Mouse (Mus musculus): ENCODE measurements around the gene Fosb. TPM values are rescaled to one million over a fixed set of nuclear protein-coding genes. Genes with fewer than 3 reads are reported as not detected.
A peak's percentile ranks its signal among the peaks of the same experiment; 100 is the strongest.

Fosb gene
- total and polyA plus RNA-seq, 2 experiments from 2014 or later, result 0.11 to 0.38 TPM

DNA sequence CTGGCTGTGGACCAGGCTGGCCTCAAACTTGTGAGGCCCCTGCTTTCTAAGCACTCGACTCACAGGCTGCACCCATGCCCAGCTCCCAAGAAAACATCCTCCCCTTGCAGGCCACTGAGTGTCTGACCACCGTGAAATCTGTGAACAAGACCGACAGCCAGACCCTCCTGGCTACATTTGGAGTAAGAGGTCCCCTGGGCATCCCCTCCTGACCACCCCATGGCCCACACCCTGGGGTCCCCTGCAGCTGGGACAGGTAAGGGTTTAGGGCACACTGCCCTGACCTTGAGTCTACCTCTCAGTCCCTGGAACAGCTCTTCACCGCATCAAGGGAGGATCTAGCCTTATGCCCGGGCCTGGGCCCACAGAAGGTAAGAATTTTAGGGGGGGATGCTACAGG is 45.1 kb upstream of the Fosb start:
- WGBS, result 85% methylated on average over 5 of the region's 5 CpGs

DNA sequence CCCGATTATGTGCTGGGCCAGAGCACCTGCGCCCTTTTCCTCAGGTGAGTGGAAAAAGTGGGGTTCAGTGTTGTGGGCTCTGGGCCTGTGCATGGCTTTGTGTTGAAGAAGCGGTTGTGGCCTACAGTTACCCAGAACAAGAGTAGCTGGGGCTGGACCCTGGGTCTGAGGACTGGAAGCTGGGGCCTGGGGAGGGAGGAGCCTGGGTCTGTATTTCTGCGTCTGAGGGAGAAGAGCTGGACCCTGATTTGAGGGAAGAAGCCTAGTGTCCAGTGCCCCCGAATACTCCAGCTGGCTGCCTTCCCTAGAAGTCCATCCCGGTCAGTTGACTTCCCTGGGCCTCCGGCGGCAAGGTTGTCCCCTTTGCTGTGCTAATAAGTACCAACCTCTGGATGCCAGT is 40.4 kb upstream of the Fosb start:
- no peak overlapping the region for H3K27ac ChIP-seq (ENCODE audit: low read depth, low read length)
- no peak for ATAC-seq (ENCODE audit: low FRiP score)
- peaks cover 38% of the 10 kb centered on the region for H3K36me3 ChIP-seq (ENCODE audit: insufficient read depth, low read length)
- H3K9me3 ChIP-seq (ENCODE audit: low read length), result no peaks in the 10 kb centered on the region
- no peak for DNase-seq (ENCODE audit: low spot score)
- no peak overlapping the region for H3K4me2 ChIP-seq (ENCODE audit: low read depth, low read length, poor library complexity, severe bottlenecking)
- H3K4me3 ChIP-seq (ENCODE audit: low read depth, low read length), result no peak overlapping the region
- no peak overlapping the region for H3K9ac ChIP-seq (replicated peaks; ENCODE audit: low read length, poor library complexity, severe bottlenecking)
- peaks cover 4% of the 10 kb centered on the region for H3K4me1 ChIP-seq (ENCODE audit: insufficient read depth, low read length)
- TF ChIP-seq CTCF (IDR thresholded peaks at IDR 0.05), result no peak
- 94% methylated on average over 8 of the region's 8 CpGs for WGBS
- H3K27me3 ChIP-seq (ENCODE audit: insufficient read depth, low read length), result no peaks in the 10 kb centered on the region

More for the DNA sequence above, 45.1 kb upstream of the Fosb start:
- Histone ChIP-seq H3K9ac (replicated peaks; ENCODE audit: low read length, poor library complexity, severe bottlenecking) (no peak overlapping the region), H3K4me1 (ENCODE audit: insufficient read depth, low read length) (no peaks in the 10 kb centered on the region), H3K4me3 (ENCODE audit: low read depth, low read length) (no peak overlapping the region), H3K4me2 (ENCODE audit: low read depth, low read length, poor library complexity, severe bottlenecking) (no peak overlapping the region), H3K27me3 (ENCODE audit: insufficient read depth, low read length) (no peaks in the 10 kb centered on the region), H3K27ac (ENCODE audit: low read depth, low read length) (no peak overlapping the region), H3K36me3 (ENCODE audit: insufficient read depth, low read length) (peaks cover 32% of the 10 kb centered on the region), H3K9me3 (ENCODE audit: low read length) (no peaks in the 10 kb centered on the region)
- no peak for TF ChIP-seq CTCF (IDR thresholded peaks at IDR 0.05)
- ATAC-seq (ENCODE audit: low FRiP score) (no peak), DNase-seq (ENCODE audit: low spot score) (no peak)

DNA sequence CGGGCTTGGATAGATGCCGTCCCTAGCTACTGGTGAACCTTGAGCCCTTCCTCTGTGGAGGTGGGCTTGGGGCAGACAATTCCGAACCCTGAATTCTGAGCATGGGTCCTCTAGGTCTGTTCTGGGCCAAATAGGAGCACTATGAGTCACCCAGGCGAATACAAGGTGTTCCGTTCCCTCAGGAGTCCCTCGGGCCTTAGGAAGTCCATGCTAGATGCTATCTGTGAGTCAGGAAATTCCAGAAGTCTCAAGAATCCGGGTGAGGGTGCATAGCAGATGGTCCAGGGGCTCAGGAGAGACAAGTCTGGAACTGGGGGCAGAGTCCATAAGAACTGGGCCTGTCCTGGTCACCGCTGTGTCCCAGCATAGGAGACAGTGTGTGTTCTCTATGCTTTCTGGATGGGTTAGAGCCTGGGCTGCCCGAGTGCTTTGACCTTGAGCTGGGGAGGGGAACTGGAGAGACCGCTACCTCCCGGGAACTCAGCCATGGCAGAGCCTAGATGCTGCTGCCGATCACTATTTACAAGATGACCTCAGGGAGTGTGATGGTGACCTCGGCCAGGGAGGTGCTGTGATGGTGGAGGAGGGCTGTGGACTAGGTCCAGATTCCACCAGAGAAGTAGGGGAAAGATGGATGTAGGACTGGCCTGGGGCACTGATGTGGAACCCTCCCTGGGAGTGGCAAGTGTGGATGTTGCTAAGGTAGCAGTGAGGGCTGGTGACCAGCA is 39.5 kb upstream of the Fosb start:
- WGBS, result 90% methylated on average over 13 of the region's 13 CpGs
- TF ChIP-seq CTCF (IDR thresholded peaks at IDR 0.05), result no peak
- Histone ChIP-seq H3K4me1 (ENCODE audit: insufficient read depth, low read length) (peaks cover 7% of the 10 kb centered on the region), H3K9ac (replicated peaks; ENCODE audit: low read length, poor library complexity, severe bottlenecking) (no peak overlapping the region), H3K36me3 (ENCODE audit: insufficient read depth, low read length) (peaks cover 29% of the 10 kb centered on the region), H3K27ac (ENCODE audit: low read depth, low read length) (no peak overlapping the region), H3K9me3 (ENCODE audit: low read length) (no peaks in the 10 kb centered on the region), H3K4me2 (ENCODE audit: low read depth, low read length, poor library complexity, severe bottlenecking) (no peak overlapping the region), H3K27me3 (ENCODE audit: insufficient read depth, low read length) (no peaks in the 10 kb centered on the region), H3K4me3 (ENCODE audit: low read depth, low read length) (no peak overlapping the region)
- DNase-seq (ENCODE audit: low spot score) (no peak), ATAC-seq (ENCODE audit: low FRiP score) (no peak)

DNA sequence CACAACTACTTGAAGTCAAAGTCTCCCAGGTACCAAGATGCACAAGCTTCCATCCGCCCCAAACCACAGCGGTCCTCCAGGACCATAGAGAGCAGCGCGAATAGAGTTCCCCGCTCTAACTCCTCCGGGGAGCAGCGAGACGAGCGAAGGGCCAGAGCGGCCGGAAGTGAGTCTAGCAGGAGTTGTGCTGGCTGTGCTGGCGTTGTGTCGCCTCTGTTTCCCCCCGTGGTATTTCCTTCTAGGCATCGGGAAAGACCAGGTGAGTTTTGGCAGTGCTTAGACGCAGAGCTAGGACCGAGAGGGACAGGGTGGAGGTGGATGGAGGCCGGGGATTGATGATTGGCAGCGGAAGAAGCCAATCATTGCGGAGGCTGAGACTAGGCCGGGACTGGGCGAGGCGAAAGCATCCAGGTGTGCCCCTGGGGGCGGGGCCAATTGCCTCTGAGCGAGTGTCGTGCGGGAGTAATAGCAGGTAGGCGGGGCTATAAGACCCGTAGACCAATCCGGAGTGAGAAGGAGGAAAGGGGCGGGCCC is 35.2 kb upstream of the Fosb start:
- under 1% methylated on average over 31 of the region's 31 CpGs for WGBS
- ATAC-seq (ENCODE audit: low FRiP score), result peak; percentile 92
- H3K27ac ChIP-seq (ENCODE audit: low read depth, low read length), result peak overlapping the region; percentile 83
- no peaks in the 10 kb centered on the region for H3K9me3 ChIP-seq (ENCODE audit: low read length)
- peak overlapping the region; percentile 78 for H3K9ac ChIP-seq (replicated peaks; ENCODE audit: low read length, poor library complexity, severe bottlenecking)
- H3K4me2 ChIP-seq (ENCODE audit: low read depth, low read length, poor library complexity, severe bottlenecking), result peak overlapping the region; percentile 59
- peaks cover 11% of the 10 kb centered on the region for H3K36me3 ChIP-seq (ENCODE audit: insufficient read depth, low read length)
- H3K4me3 ChIP-seq (ENCODE audit: low read depth, low read length), result peak overlapping the region; percentile 62
- H3K27me3 ChIP-seq (ENCODE audit: insufficient read depth, low read length), result peaks cover 4% of the 10 kb centered on the region; the same call in 1 of the 2 replicates
- H3K4me1 ChIP-seq (ENCODE audit: insufficient read depth, low read length), result peaks cover 11% of the 10 kb centered on the region
- TF ChIP-seq CTCF (IDR thresholded peaks at IDR 0.05), result peak; percentile 6
- peak; percentile 97 for DNase-seq (ENCODE audit: low spot score)

DNA sequence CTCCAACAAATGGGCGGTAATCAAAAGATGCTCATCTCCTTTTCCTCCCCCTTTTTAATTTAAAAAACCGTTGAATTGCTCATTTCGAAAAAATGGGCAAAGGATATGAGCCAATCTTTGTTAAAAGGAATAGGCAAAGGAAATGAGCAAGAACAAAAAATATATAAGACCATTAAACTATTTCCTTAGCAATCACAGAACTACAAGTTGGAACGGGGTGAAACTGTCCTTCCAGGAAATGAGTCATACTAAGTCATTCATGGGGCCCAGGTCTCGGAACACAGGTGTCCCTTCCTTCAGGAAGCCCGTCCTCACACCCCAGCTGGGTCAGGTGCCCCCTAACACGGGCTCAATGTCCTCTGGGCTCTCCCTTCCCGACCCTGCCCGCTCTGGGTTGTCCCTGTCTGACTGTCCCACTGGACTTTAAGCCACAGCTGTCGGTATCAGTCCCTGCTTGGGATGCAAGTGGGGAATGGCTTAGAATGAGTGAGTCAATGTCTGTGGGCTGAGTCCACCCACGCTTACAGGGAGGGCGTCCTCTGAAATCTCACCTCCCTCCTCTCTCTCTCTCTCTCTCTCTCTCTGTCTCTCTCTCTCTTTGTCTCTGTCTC is 34.5 kb upstream of the Fosb start, which contains the start of gene Ercc1:
TSS of gene Ercc1 (plus strand) at position 542 of the 611 bp plus-strand sequence.
- ATAC-seq (ENCODE audit: low FRiP score), result no peak

More for the DNA sequence above, 34.5 kb upstream of the Fosb start, which contains the start of gene Ercc1:
- peaks cover 10% of the 10 kb centered on the region; the same call in 1 of the 2 replicates for H3K36me3 ChIP-seq (ENCODE audit: insufficient read depth, low read length)
- DNase-seq (ENCODE audit: low spot score), result no peak
- peak within 1 kb of the TSS; percentile 62 for H3K4me3 ChIP-seq (ENCODE audit: low read depth, low read length)
- no peaks in the 10 kb centered on the region for H3K9me3 ChIP-seq (ENCODE audit: low read length)
- H3K27me3 ChIP-seq (ENCODE audit: insufficient read depth, low read length), result peaks cover 4% of the 10 kb centered on the region; the same call in 1 of the 2 replicates
- peaks cover 11% of the 10 kb centered on the region for H3K4me1 ChIP-seq (ENCODE audit: insufficient read depth, low read length)
- WGBS, result 25% methylated on average over 12 of the region's 12 CpGs
- peak within 1 kb of the TSS; percentile 78 for H3K9ac ChIP-seq (replicated peaks; ENCODE audit: low read length, poor library complexity, severe bottlenecking)
- peak within 1 kb of the TSS; percentile 59 for H3K4me2 ChIP-seq (ENCODE audit: low read depth, low read length, poor library complexity, severe bottlenecking)
- peak within 1 kb of the TSS; percentile 83 for H3K27ac ChIP-seq (ENCODE audit: low read depth, low read length)
- TF ChIP-seq CTCF (IDR thresholded peaks at IDR 0.05), result no peak
